Mouse (Mus musculus) G1E (cell line): ENCODE measurements around the gene Ccno. TPM values are rescaled to one million over a fixed set of nuclear protein-coding genes. Genes with fewer than 3 reads are reported as not detected.

Source experiments
- ATAC-seq: 2 replicates; pipeline ENCODE4 v1.8.0; 2016; ENCODE audit warnings: mild to moderate bottlenecking; ENCODE audit not compliant: insufficient number of reproducible peaks, poor library complexity, low FRiP score, severe bottlenecking; ENCODE audit errors: extremely low read depth
- DNase-seq: peaks from one replicate; pipeline ENCODE4 v3.0.0; 2012; ENCODE audit warnings: low spot score
- H3K27me3 ChIP-seq: 2 replicates; pipeline ENCODE4 v1.6.1; 2012; ENCODE audit warnings: mild to moderate bottlenecking, low read length, inconsistent platforms; ENCODE audit not compliant: insufficient read depth
- H3K36me3 ChIP-seq: replicated peaks from 2 replicates; pipeline ENCODE3; 2012; ENCODE audit warnings: mild to moderate bottlenecking, inconsistent platforms
- H3K4me1 ChIP-seq: 2 replicates; pipeline ENCODE4 v1.6.1; 2012; ENCODE audit warnings: low read depth, low read length, inconsistent platforms, mixed read lengths; ENCODE audit not compliant: insufficient read depth
- H3K4me3 ChIP-seq: 2 replicates; pipeline ENCODE4 v1.5.1; 2012; ENCODE audit warnings: low read depth, mild to moderate bottlenecking, inconsistent platforms, low read length, moderate library complexity, mixed read lengths
- H3K9me3 ChIP-seq: replicated peaks from 2 replicates; pipeline ENCODE4 v1.6.1; 2012; ENCODE audit warnings: inconsistent platforms
- CTCF ChIP-seq: IDR thresholded peaks from 2 replicates; pipeline ENCODE4 v1.5.1; 2012; ENCODE audit warnings: low read depth, low read length, inconsistent platforms, mixed read lengths
- GATA1 ChIP-seq: IDR thresholded peaks from 2 replicates; pipeline ENCODE4 v1.6.1; 2012; ENCODE audit warnings: borderline replicate concordance, low read length, inconsistent platforms, mixed read lengths
- GATA2 ChIP-seq: IDR thresholded peaks from 2 replicates; pipeline ENCODE4 v1.6.1; 2012; ENCODE audit warnings: low read depth, low read length, inconsistent platforms, borderline replicate concordance
- POLR2AphosphoS5 ChIP-seq: IDR thresholded peaks from 2 replicates; pipeline ENCODE4 v1.6.1; 2012; ENCODE audit warnings: low read depth, low read length, inconsistent platforms; ENCODE audit not compliant: insufficient replicate concordance
- TAL1 ChIP-seq: conservative IDR thresholded peaks from 2 replicates; pipeline ENCODE4 v1.6.1; 2012; ENCODE audit warnings: low read depth, low read length, inconsistent platforms, mixed read lengths
- polyA plus RNA-seq: library from polyadenylated mRNA; stranded (reverse); fragments of >175 nt; gene quantifications from 2 replicates; pipeline ENCODE4 v1.2.3, GENCODE M21; 2012
- total RNA-seq, 2 experiments: library from RNA; stranded (forward) in 1 of 2; stranded (reverse) in 1 of 2; fragments of 200-1000 nt in 1 of 2; fragments of >200 nt in 1 of 2; fragmentation: Nextera tagmentation in 1 of 2; gene quantifications; 2 replicates each; pipeline ENCODE4 v1.2.3; 2014 to 2017

Gene Ccno
- total and polyA plus RNA-seq, 3 experiments: 0.05 TPM; not detected in 2

GRCm38 (mm10) chr13:112964421-112964820 lies 23.2 kb upstream of the Ccno start:
- ATAC-seq: no peak
- no peak for TF ChIP-seq CTCF
- no peak for TF ChIP-seq GATA1
- TF ChIP-seq GATA2: no peak
- TF ChIP-seq POLR2AphosphoS5: no peak
- no peak for TF ChIP-seq TAL1
- peaks cover 85% of the 10 kb centered on the region for H3K36me3 ChIP-seq
- DNase-seq: no peak
- H3K4me3 ChIP-seq: no peak overlapping the region
- no peaks in the 10 kb centered on the region for H3K4me1 ChIP-seq
- no peaks in the 10 kb centered on the region for H3K9me3 ChIP-seq
- H3K27me3 ChIP-seq: no peaks in the 10 kb centered on the region

GRCm38 (mm10) chr13:112967267-112967666 lies 20.3 kb upstream of the Ccno start:
- no peak for ATAC-seq
- no peak for DNase-seq
- Histone ChIP-seq H3K36me3 (peaks cover 67% of the 10 kb centered on the region), H3K4me3 (no peak overlapping the region), H3K9me3 (no peaks in the 10 kb centered on the region), H3K4me1 (no peaks in the 10 kb centered on the region), H3K27me3 (0 out of 2 replicates have a peak, but pooled peaks cover 2% of the 10 kb centered on the region)
- no peak for TF ChIP-seq GATA2
- TF ChIP-seq TAL1: no peak
- TF ChIP-seq GATA1: no peak
- no peak for TF ChIP-seq CTCF
- TF ChIP-seq POLR2AphosphoS5: no peak

DNA sequence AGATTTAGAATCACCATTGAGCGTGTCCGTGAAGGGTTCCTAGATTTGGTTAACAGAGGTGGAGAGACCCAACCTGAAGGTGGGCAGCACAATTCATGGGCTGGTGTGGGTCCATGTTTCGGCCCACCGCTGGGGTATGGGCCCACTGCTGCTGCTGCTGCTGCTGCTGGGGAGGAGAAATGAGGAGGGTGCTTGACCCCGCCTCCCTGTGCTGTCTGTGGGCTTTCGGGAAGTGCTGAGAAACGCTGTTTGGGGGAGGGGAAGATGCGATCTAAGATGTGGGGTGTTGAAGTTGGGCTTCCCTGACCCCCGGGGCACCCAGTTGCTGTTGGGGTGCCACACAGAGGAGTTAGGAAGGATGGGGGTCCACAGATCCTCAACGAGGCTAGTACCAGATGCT lies 10.9 kb upstream of the Ccno start:
- TF ChIP-seq TAL1: no peak
- TF ChIP-seq POLR2AphosphoS5: no peak
- no peak for TF ChIP-seq GATA2
- no peak for TF ChIP-seq CTCF
- no peak for TF ChIP-seq GATA1
- Histone ChIP-seq H3K9me3 (no peaks in the 10 kb centered on the region), H3K27me3 (peaks cover 38% of the 10 kb centered on the region), H3K4me3 (no peak overlapping the region), H3K36me3 (no peaks in the 10 kb centered on the region), H3K4me1 (no peaks in the 10 kb centered on the region)
- DNase-seq (no peak), ATAC-seq (no peak)

- ATAC-seq (no peak), DNase-seq (no peak)
- peaks cover 11% of the 10 kb centered on the region; the same call in 1 of the 2 replicates for H3K4me1 ChIP-seq
- no peak overlapping the region for H3K4me3 ChIP-seq
- H3K27me3 ChIP-seq: peaks cover 56% of the 10 kb centered on the region
- no peaks in the 10 kb centered on the region for H3K36me3 ChIP-seq
- peaks cover 5% of the 10 kb centered on the region for H3K9me3 ChIP-seq
- no peak for TF ChIP-seq CTCF
- no peak for TF ChIP-seq GATA2
- TF ChIP-seq GATA1: no peak
- TF ChIP-seq POLR2AphosphoS5: no peak
- TF ChIP-seq TAL1: no peak
Measured at GRCm38 (mm10) chr13:112985605-112986450, 1.8 kb upstream of the Ccno start.

GRCm38 (mm10) chr13:112986451-112986950 lies 1.1 kb upstream of the Ccno start:
- ATAC-seq (no peak), DNase-seq (no peak)
- H3K4me1 ChIP-seq: peaks cover 11% of the 10 kb centered on the region; the same call in 1 of the 2 replicates
- no peak for TF ChIP-seq GATA1
- no peak for TF ChIP-seq POLR2AphosphoS5
- TF ChIP-seq TAL1: no peak
- no peak for TF ChIP-seq GATA2
- H3K27me3 ChIP-seq: peaks cover 60% of the 10 kb centered on the region
- H3K9me3 ChIP-seq: peaks cover 5% of the 10 kb centered on the region
- no peak overlapping the region for H3K4me3 ChIP-seq
- no peaks in the 10 kb centered on the region for H3K36me3 ChIP-seq

GRCm38 (mm10) chr13:112987991-112988390 lies 389 bp downstream of the Ccno start:
- ATAC-seq (no peak), DNase-seq (no peak)
- Histone ChIP-seq H3K9me3 (peaks cover 5% of the 10 kb centered on the region), H3K36me3 (no peaks in the 10 kb centered on the region), H3K4me3 (peak overlapping the region; percentile 50; the same call in 1 of the 2 replicates), H3K27me3 (peaks cover 56% of the 10 kb centered on the region), H3K4me1 (peaks cover 11% of the 10 kb centered on the region; the same call in 1 of the 2 replicates)
- no peak for TF ChIP-seq TAL1
- no peak for TF ChIP-seq CTCF
- no peak for TF ChIP-seq GATA2
- no peak for TF ChIP-seq POLR2AphosphoS5
- no peak for TF ChIP-seq GATA1
